Mouse (Mus musculus) ES-E14 (cell line): Measurements from ENCODE around the gene Ush1c.

Experiments used
- HCFC1 ChIP-seq: IDR thresholded peaks from 2 replicates; pipeline ENCODE4 v1.6.1; 2012; ENCODE audit warnings: low read length, inconsistent platforms, borderline replicate concordance; ENCODE audit not compliant: insufficient read depth
- MAFK ChIP-seq: IDR thresholded peaks from 2 replicates; pipeline ENCODE4 v1.6.1; 2014; ENCODE audit warnings: mild to moderate bottlenecking, low read depth, low read length, inconsistent platforms; ENCODE audit not compliant: insufficient read depth
- ZNF384 ChIP-seq: IDR thresholded peaks from 2 replicates; pipeline ENCODE4 v1.6.1; 2012; ENCODE audit warnings: low read depth, low read length, inconsistent platforms

DNA sequence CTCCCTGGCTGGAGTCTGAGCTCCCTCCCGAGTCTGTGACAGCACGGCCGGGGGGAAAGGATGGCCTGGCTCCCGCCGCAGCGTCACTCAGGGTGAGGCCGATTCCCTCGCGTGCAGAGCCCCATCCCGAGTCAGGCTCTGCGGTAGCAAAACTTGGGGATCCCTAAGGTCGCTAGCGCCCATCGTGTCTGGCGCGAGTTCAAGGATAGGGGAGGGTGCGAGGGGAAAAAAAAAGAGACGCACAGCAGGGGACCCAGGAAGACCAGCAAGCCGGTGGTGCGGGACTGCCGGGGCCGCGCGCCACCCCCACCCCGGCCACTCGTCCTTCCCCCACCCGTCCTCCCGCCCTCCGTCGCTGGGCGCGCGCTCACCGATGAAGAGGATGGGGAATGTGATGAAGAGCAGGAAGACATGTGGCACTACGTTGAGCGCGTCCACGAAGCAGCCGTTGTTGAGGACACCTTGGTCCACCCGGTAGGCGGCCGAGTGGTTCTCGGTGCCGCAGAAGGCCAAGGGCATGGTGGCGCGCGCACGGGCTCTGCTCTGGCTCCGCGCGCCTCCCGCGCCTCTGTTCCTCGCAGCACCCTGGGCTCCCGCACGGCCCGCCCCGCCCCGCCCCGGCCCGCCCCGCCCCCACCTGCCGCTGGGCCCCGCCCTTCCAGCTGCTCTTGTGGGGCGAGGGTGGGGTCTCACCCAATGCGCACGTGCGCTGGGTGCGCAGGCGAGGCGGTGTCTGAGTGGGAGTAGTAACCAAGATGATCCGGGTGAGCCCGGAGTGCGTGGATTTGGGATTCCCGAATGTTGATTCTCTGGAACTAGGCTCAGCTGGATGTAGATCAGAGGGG is 58.6 kb downstream of the Ush1c start, which contains the start of gene Abcc8:
- TF ChIP-seq HCFC1: no peak
- no peak for TF ChIP-seq MAFK
- no peak for TF ChIP-seq ZNF384
